Mouse (Mus musculus) hindbrain, embryonic 16.5 days (tissue): Measurements from ENCODE around the gene Aqp3. TPM values are rescaled to one million over a fixed set of nuclear protein-coding genes. Genes with fewer than 3 reads are reported as not detected.

Source experiments
- ATAC-seq: fragments of 200-750 bp; cut with Nextera tagmentation; 2 replicates; pipeline ENCODE4 v1.8.0; 2017; ENCODE audit warnings: moderate TSS enrichment, moderate library complexity
- H3K27ac ChIP-seq: fragments of 300-500 bp; sonication (generic); 2 replicates; pipeline ENCODE4 v1.5.1; 2014; ENCODE audit warnings: low read depth, mild to moderate bottlenecking, control low read depth, low read length, moderate library complexity
- H3K27me3 ChIP-seq: fragments of 300-500 bp; sonication (generic); replicated peaks from 2 replicates; pipeline ENCODE4 v1.6.1; 2014; ENCODE audit warnings: low read length; ENCODE audit not compliant: control insufficient read depth, insufficient read depth
- H3K36me3 ChIP-seq: fragments of 300-500 bp; sonication (generic); 2 replicates; pipeline ENCODE4 v1.6.1; 2014; ENCODE audit warnings: mild to moderate bottlenecking, low read length, moderate library complexity, mixed read lengths; ENCODE audit not compliant: control insufficient read depth, insufficient read depth
- H3K4me1 ChIP-seq: fragments of 300-500 bp; sonication (generic); 2 replicates; pipeline ENCODE4 v1.6.1; 2014; ENCODE audit warnings: low read depth, low read length; ENCODE audit not compliant: control insufficient read depth, insufficient read depth
- H3K4me2 ChIP-seq: fragments of 300-500 bp; sonication (generic); 2 replicates; pipeline ENCODE4 v1.6.1; 2014; ENCODE audit warnings: mild to moderate bottlenecking, low read length, control low read depth, moderate library complexity
- H3K4me3 ChIP-seq: fragments of 300-500 bp; sonication (generic); 2 replicates; pipeline ENCODE4 v1.5.1; 2014; ENCODE audit warnings: mild to moderate bottlenecking, low read length, control low read depth, moderate library complexity
- H3K9ac ChIP-seq: fragments of 300-500 bp; sonication (generic); 2 replicates; pipeline ENCODE4 v1.6.1; 2014; ENCODE audit warnings: low read depth, mild to moderate bottlenecking, control low read depth, low read length, moderate library complexity
- H3K9me3 ChIP-seq: fragments of 300-500 bp; sonication (generic); 2 replicates; pipeline ENCODE4 v1.6.1; 2014; ENCODE audit warnings: mild to moderate bottlenecking, low read length, moderate library complexity; ENCODE audit not compliant: control insufficient read depth
- WGBS: fragments of 180-500 bp; shearing (Covaris S2); extraction: QIAGEN DNeasy Blood & Tissue Kit; methylation state at CpG from one replicate; pipeline ENCODE4 v1.1.7; 2014; 5-methylcytosine and 5-hydroxymethylcytosine counted together
- polyA plus RNA-seq: library from polyadenylated mRNA; unstranded; fragments of >200 nt; fragmentation: Nextera tagmentation; extraction: Ambion mirVana; gene quantifications from 2 replicates; pipeline ENCODE4 v1.2.1, GENCODE M21; 2015

Aqp3 gene
- polyA plus RNA-seq, 1 experiment from 2014 or later, result 0.16 TPM

GRCm38 (mm10) chr4:41132471-41132870 is 34.5 kb upstream of the Aqp3 start:
- no peak for ATAC-seq
- H3K4me2 ChIP-seq, result no peak overlapping the region
- 76% methylated on average over 6 of the region's 6 CpGs for WGBS

DNA sequence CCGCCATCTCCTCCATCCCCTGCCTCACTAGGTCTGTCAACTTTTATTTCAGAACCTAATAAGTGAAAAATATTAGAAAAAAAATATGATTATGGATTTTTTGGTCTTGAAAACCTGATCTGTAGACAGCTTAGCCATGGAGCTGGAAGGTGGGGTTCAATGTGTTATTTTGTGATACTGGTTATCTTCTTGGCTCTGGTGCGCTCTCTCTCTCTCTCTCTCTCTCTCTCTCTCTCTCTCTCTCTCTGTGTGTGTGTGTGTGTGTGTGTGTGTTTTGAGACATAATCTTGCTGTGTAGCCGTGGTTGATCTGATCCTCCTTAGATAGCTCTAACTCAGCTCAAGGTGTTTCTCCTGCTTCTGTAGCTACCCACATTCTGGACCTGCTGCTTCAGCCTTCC is 31.9 kb upstream of the Aqp3 start:
- Histone ChIP-seq H3K27me3 (no peaks in the 10 kb centered on the region), H3K36me3 (no peaks in the 10 kb centered on the region), H3K4me3 (no peak overlapping the region), H3K4me1 (peaks cover 4% of the 10 kb centered on the region), H3K9me3 (no peaks in the 10 kb centered on the region), H3K4me2 (no peak overlapping the region), H3K9ac (no peak overlapping the region), H3K27ac (no peak overlapping the region)
- WGBS, result 90% methylated on average over 3 of the region's 3 CpGs
- no peak for ATAC-seq

More at GRCm38 (mm10) chr4:41132471-41132870, 34.5 kb upstream of the Aqp3 start:
- Histone ChIP-seq H3K9ac (no peak overlapping the region), H3K27ac (no peak overlapping the region), H3K27me3 (no peaks in the 10 kb centered on the region), H3K9me3 (no peaks in the 10 kb centered on the region), H3K4me3 (no peak overlapping the region), H3K4me1 (peaks cover 8% of the 10 kb centered on the region), H3K36me3 (no peaks in the 10 kb centered on the region)

- Histone ChIP-seq H3K36me3 (no peaks in the 10 kb centered on the region), H3K9ac (no peak overlapping the region), H3K27me3 (no peaks in the 10 kb centered on the region), H3K27ac (no peak overlapping the region), H3K4me3 (no peak overlapping the region), H3K4me2 (no peak overlapping the region), H3K4me1 (peaks cover under 1% of the 10 kb centered on the region), H3K9me3 (no peaks in the 10 kb centered on the region)
- WGBS, result 12% methylated on average over 2 of the region's 2 CpGs
- ATAC-seq, result no peak
These were observed 31.4 kb upstream of the Aqp3 start for GRCm38 (mm10) chr4:41129406-41129805.

- peak; percentile 100 for ATAC-seq
- H3K27me3 ChIP-seq, result no peaks in the 10 kb centered on the region
- H3K9ac ChIP-seq, result peak within 1 kb of the TSS; percentile 72
- 2% methylated on average over 29 of the region's 29 CpGs for WGBS
- H3K4me1 ChIP-seq, result peaks cover 6% of the 10 kb centered on the region
- peak within 1 kb of the TSS; percentile 91 for H3K4me2 ChIP-seq
- peaks cover 22% of the 10 kb centered on the region for H3K36me3 ChIP-seq
- H3K4me3 ChIP-seq, result peak within 1 kb of the TSS; percentile 82
- peak within 1 kb of the TSS; percentile 66; the same call in 1 of the 2 replicates for H3K27ac ChIP-seq
- no peaks in the 10 kb centered on the region for H3K9me3 ChIP-seq
These were observed 26.4 kb upstream of the Aqp3 start, which contains the start of gene Nol6 for GRCm38 (mm10) chr4:41124180-41124951. Gene Nol6 (minus strand): TSS chr4:41124455.

- H3K27ac ChIP-seq, result no peak overlapping the region
- no peaks in the 10 kb centered on the region for H3K9me3 ChIP-seq
- H3K4me2 ChIP-seq, result no peak overlapping the region
- no peak overlapping the region for H3K9ac ChIP-seq
- no peak overlapping the region for H3K4me3 ChIP-seq
- H3K27me3 ChIP-seq, result no peaks in the 10 kb centered on the region
- WGBS, result 71% methylated on average over 11 of the region's 11 CpGs
- H3K36me3 ChIP-seq, result peaks cover 63% of the 10 kb centered on the region
- peaks cover 6% of the 10 kb centered on the region for H3K4me1 ChIP-seq
- 0 out of 2 replicates have a peak, but pooled peaks have one; percentile 24 for ATAC-seq
These were observed 20.8 kb upstream of the Aqp3 start for GRCm38 (mm10) chr4:41118706-41119292.

- H3K4me3 ChIP-seq, result no peak overlapping the region
- H3K27me3 ChIP-seq, result no peaks in the 10 kb centered on the region
- WGBS, result 78% methylated on average over 3 of the region's 3 CpGs
- H3K27ac ChIP-seq, result no peak overlapping the region
- no peak overlapping the region for H3K9ac ChIP-seq
- no peaks in the 10 kb centered on the region for H3K4me1 ChIP-seq
- H3K36me3 ChIP-seq, result peaks cover 57% of the 10 kb centered on the region
- no peak for ATAC-seq
- H3K4me2 ChIP-seq, result no peak overlapping the region
- no peaks in the 10 kb centered on the region for H3K9me3 ChIP-seq
These were observed 18.8 kb upstream of the Aqp3 start for GRCm38 (mm10) chr4:41116817-41117216.

GRCm38 (mm10) chr4:41115793-41116192 is 17.8 kb upstream of the Aqp3 start:
- H3K4me1 ChIP-seq, result no peaks in the 10 kb centered on the region
- no peaks in the 10 kb centered on the region for H3K9me3 ChIP-seq
- ATAC-seq, result no peak
- H3K9ac ChIP-seq, result no peak overlapping the region
- no peak overlapping the region for H3K4me3 ChIP-seq
- 96% methylated on average over 15 of the region's 15 CpGs for WGBS
- no peaks in the 10 kb centered on the region for H3K27me3 ChIP-seq
- no peak overlapping the region for H3K4me2 ChIP-seq
- peaks cover 49% of the 10 kb centered on the region for H3K36me3 ChIP-seq
- no peak overlapping the region for H3K27ac ChIP-seq

DNA sequence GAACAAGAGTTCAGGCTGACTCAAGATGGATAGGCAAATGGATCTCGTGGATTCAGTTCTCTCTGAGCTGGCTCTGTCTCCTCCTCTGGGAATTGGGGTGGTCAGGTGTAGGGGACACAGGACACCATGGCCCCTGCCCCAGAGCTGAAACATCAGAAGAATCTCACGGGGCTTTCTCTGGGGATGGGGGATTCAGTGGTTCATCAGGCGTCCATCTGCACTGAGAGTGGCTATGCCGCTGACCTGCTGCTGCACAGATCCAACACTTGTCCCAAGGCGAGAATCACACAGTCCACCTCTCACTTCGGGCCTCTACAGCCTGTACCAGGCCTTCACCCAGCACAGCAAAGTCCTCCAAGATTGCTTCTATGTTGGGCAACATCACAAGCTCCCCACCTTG is 17.1 kb upstream of the Aqp3 start:
- 94% methylated on average over 6 of the region's 6 CpGs for WGBS

GRCm38 (mm10) chr4:41114358-41115070 is 16.5 kb upstream of the Aqp3 start:
- no peaks in the 10 kb centered on the region for H3K9me3 ChIP-seq
- no peak overlapping the region for H3K4me2 ChIP-seq
- WGBS, result 79% methylated on average over 9 of the region's 9 CpGs
- H3K9ac ChIP-seq, result no peak overlapping the region
- H3K27ac ChIP-seq, result no peak overlapping the region
- no peak overlapping the region for H3K4me3 ChIP-seq
- H3K4me1 ChIP-seq, result no peaks in the 10 kb centered on the region
- no peak for ATAC-seq
- peaks cover 41% of the 10 kb centered on the region for H3K36me3 ChIP-seq
- no peaks in the 10 kb centered on the region for H3K27me3 ChIP-seq

More for the DNA sequence above, 17.1 kb upstream of the Aqp3 start:
- Histone ChIP-seq H3K4me3 (no peak overlapping the region), H3K36me3 (peaks cover 44% of the 10 kb centered on the region), H3K4me1 (no peaks in the 10 kb centered on the region), H3K9me3 (no peaks in the 10 kb centered on the region), H3K27me3 (no peaks in the 10 kb centered on the region), H3K4me2 (no peak overlapping the region), H3K9ac (no peak overlapping the region), H3K27ac (no peak overlapping the region)
- ATAC-seq, result no peak
